Mouse (Mus musculus) thymus, adult 18-20 months (tissue): ENCODE measurements around the gene Olfr172.

Experiments used
- DNase-seq, 2 experiments: peaks; one replicate each; pipeline ENCODE4 v3.0.0; 2022; ENCODE audit warnings: mixed read lengths in 2 of 2

Olfr172 gene

GRCm38 (mm10) chr16:58763076-58763475 lies at the start of gene Olfr172:
Gene Olfr172 (minus strand): TSS chr16:58763176.
- no peak for DNase-seq

- DNase-seq: no peak
Observed at GRCm38 (mm10) chr16:58800168-58800567, 37.2 kb upstream of the Olfr172 start, which contains the start of gene Olfr173. Gene Olfr173 (minus strand): TSS chr16:58800268.

GRCm38 (mm10) chr16:58756191-58756590 lies 6.8 kb downstream of the Olfr172 start:
- DNase-seq: no peak

DNA sequence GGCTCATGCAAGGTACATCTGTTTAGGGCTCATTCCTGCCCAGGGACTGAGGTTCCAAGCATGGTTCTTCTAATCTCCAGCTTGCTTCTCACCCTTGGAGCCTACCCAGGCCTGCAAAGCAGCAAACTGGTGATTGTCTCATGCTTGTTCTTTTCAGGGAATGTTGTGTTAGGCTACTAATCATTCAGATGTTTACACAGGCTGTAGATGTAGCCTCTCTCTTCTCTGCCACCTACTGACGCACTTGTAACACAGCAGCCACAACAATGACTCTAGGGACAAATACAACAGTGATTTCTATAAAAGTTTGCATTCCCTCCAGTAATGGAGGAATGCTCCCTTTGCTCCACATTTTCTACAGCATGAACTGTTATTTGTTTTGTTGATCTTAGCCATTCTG lies 11.7 kb downstream of the Olfr172 start:
- no peak for DNase-seq

- no peak for DNase-seq
Observed at GRCm38 (mm10) chr16:58746715-58747114, 16.3 kb downstream of the Olfr172 start.

GRCm38 (mm10) chr16:58740751-58741150 lies 22.2 kb downstream of the Olfr172 start:
- DNase-seq: no peak

- DNase-seq: no peak
Observed at GRCm38 (mm10) chr16:58738800-58739199, 24.2 kb downstream of the Olfr172 start.

GRCm38 (mm10) chr16:58738205-58738604 lies 24.8 kb downstream of the Olfr172 start:
- no peak for DNase-seq

- DNase-seq: no peak
Observed at GRCm38 (mm10) chr16:58728176-58728671, 34.8 kb downstream of the Olfr172 start.

DNA sequence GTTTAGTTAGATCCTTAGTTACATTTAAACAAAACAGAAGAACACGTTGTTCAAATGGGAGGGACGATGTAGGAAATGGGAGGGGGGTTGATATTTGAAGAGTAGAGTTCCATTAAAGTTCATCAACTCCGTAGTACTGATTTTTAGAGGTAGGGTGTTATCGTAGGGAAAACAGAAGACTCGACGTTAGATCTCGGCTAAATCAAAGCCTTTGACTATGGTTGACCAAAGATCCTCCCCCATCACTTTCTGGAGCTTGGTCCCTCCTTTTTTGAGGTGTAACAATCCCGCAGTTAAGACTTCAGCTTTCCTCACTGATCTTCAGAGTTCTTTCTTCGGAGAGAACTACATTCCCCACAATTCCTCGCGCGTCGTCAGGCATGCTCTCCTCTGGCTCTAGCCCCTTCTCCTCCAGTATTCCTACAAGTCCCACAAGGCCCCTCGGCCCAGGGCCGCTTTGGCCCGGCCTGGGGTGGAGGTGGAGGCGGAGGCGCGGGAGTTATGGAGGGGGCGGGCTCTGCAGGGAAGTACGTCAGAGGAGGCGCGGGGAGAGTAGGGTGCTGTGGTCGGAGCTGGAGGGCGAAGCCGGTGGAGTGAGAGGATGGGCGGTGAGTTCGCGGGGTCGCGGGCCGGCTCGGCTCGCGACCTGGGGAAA lies 35.4 kb downstream of the Olfr172 start, which contains the start of gene Cldnd1:
Gene Cldnd1 (plus strand): TSS at position 434 of the 655 bp plus-strand sequence.
- DNase-seq: peak; percentile 94 to 96

GRCm38 (mm10) chr16:58726680-58727476 lies 36.1 kb downstream of the Olfr172 start:
- DNase-seq: no peak

DNA sequence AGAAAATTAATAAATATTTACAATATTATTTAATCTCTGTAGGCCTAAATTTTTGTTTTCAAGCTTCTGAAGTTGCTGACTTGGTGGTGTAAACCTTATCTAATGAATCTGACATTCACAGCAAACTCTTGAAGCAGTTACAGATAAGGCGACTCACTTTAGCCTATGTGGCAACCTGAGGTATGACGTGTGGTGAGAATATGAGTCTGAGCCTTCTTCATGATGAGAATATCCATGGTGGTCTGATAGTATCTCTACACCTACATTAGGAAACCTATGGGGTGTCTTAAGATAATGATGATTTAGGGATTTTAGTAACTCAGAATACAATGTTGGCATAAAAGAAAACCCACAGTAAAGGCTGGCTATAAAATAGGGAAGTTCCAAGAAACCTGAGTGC lies 40.7 kb downstream of the Olfr172 start:
- no peak for DNase-seq

DNA sequence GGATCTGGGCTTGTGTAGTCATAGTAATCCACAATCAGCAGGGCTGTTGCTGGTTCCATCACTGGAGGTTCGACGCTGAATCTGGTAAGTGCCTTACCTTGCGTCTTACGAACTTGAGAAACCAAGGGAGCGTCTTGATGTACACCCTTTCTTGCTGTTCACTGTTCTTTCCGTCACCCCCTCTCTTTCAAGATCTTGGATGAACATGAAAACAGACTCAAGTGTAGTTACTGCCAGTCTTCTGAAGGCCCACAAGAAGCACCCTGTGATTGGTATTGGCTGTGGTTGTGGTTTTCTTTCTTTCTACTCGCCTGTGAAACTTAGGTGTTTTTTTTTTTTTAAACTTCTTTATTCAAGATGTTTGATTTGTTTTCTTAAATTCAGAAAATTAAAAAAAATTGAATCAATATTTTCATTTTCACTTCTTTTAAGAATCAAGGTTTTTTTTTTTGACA lies 44.3 kb downstream of the Olfr172 start, which contains the start of gene Gpr15:
Gene Gpr15 (minus strand): TSS at position 405 of the 455 bp plus-strand sequence.
- no peak for DNase-seq

DNA sequence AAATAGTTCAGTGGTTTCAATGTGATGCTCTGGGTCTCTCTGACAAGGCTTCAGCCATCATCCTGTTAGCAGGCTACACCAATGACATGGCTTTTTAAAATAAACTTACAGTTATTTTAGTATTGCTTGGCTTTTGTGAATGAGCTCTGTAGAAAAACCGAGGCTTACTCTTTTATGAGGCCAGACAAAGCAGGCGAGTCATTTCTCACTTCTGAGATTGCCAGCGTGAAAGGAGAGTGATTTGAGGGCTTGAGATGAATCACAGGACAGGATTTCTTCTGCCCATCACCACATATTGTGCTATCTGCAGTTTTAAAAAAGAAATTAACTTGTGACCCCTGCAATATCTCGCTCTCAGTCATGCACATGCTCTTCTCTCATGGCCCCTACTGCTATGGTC lies 48.0 kb downstream of the Olfr172 start:
- DNase-seq: no peak

GRCm38 (mm10) chr16:58713128-58713527 lies 49.8 kb downstream of the Olfr172 start:
- DNase-seq: no peak

DNA sequence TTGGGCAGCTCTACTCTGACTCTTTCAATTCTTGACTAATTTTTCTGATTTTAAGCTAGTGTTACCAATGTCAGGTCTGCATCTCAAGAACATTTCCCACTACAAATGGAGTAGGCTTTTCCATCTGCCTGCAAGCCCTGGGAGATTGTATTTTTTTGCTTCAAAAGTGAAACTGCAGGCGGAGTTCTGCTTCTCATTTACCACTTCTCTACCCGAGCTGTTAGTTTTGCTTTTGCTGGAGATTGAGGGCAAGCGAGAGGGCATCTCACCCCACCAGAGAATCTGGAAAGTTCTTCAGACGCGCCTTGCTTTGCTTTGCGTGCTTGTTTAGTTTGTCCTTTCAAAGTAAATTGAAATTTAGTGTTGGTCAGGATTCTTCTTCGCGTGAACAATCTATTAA lies 50.8 kb downstream of the Olfr172 start:
- no peak for DNase-seq
